Mouse (Mus musculus): ENCODE measurements around the gene Il16. TPM values are rescaled to one million over a fixed set of nuclear protein-coding genes. Genes with fewer than 3 reads are reported as not detected.

Il16 gene
- polyA plus RNA-seq, 1 experiment = 0.47 TPM

- Histone ChIP-seq H3K4me3 (ENCODE audit: insufficient read depth, low read length) (no peak overlapping the region), H3K4me1 (ENCODE audit: control insufficient read depth, insufficient read depth, low read length) (no peaks in the 10 kb centered on the region), H3K27ac (ENCODE audit: insufficient read depth, low read length) (no peak overlapping the region)
- TF ChIP-seq CTCF (IDR thresholded peaks at IDR 0.05; ENCODE audit: borderline replicate concordance, insufficient read depth, low read length) (no peak), POLR2A (IDR thresholded peaks at IDR 0.05; ENCODE audit: low read depth, low read length) (no peak)
Observed at GRCm38 (mm10) chr7:83699066-83699745, 46.3 kb downstream of the Il16 start.

- Histone ChIP-seq H3K27ac (ENCODE audit: insufficient read depth, low read length) (no peak overlapping the region), H3K4me3 (ENCODE audit: insufficient read depth, low read length) (no peak overlapping the region), H3K4me1 (ENCODE audit: control insufficient read depth, insufficient read depth, low read length) (no peaks in the 10 kb centered on the region)
- no peak for TF ChIP-seq POLR2A (IDR thresholded peaks at IDR 0.05; ENCODE audit: low read depth, low read length)
- TF ChIP-seq CTCF (IDR thresholded peaks at IDR 0.05; ENCODE audit: borderline replicate concordance, insufficient read depth, low read length) = no peak
Observed at GRCm38 (mm10) chr7:83695449-83696212, 49.9 kb downstream of the Il16 start.

GRCm38 (mm10) chr7:83682640-83683274, 62.8 kb downstream of the Il16 start:
- Histone ChIP-seq H3K4me3 (ENCODE audit: insufficient read depth, low read length) (no peak overlapping the region), H3K27ac (ENCODE audit: insufficient read depth, low read length) (no peak overlapping the region), H3K4me1 (ENCODE audit: control insufficient read depth, insufficient read depth, low read length) (no peaks in the 10 kb centered on the region)
- no peak for TF ChIP-seq POLR2A (IDR thresholded peaks at IDR 0.05; ENCODE audit: low read depth, low read length)
- no peak for TF ChIP-seq CTCF (IDR thresholded peaks at IDR 0.05; ENCODE audit: borderline replicate concordance, insufficient read depth, low read length)

GRCm38 (mm10) chr7:83678506-83678905, 67.0 kb downstream of the Il16 start:
- no peaks in the 10 kb centered on the region for H3K4me1 ChIP-seq (ENCODE audit: control insufficient read depth, insufficient read depth, low read length)
- H3K27ac ChIP-seq (ENCODE audit: insufficient read depth, low read length) = no peak overlapping the region
- TF ChIP-seq CTCF (IDR thresholded peaks at IDR 0.05; ENCODE audit: borderline replicate concordance, insufficient read depth, low read length) (no peak), POLR2A (IDR thresholded peaks at IDR 0.05; ENCODE audit: low read depth, low read length) (no peak)
- no peak overlapping the region for H3K4me3 ChIP-seq (ENCODE audit: insufficient read depth, low read length)

GRCm38 (mm10) chr7:83677296-83677695, 68.2 kb downstream of the Il16 start:
- Histone ChIP-seq H3K4me1 (ENCODE audit: control insufficient read depth, insufficient read depth, low read length) (no peaks in the 10 kb centered on the region), H3K27ac (ENCODE audit: insufficient read depth, low read length) (no peak overlapping the region), H3K4me3 (ENCODE audit: insufficient read depth, low read length) (no peak overlapping the region)
- TF ChIP-seq POLR2A (IDR thresholded peaks at IDR 0.05; ENCODE audit: low read depth, low read length) = no peak
- TF ChIP-seq CTCF (IDR thresholded peaks at IDR 0.05; ENCODE audit: borderline replicate concordance, insufficient read depth, low read length) = no peak

GRCm38 (mm10) chr7:83675545-83676254, 69.8 kb downstream of the Il16 start:
- Histone ChIP-seq H3K27ac (ENCODE audit: insufficient read depth, low read length) (no peak overlapping the region), H3K4me3 (ENCODE audit: insufficient read depth, low read length) (no peak overlapping the region), H3K4me1 (ENCODE audit: control insufficient read depth, insufficient read depth, low read length) (no peaks in the 10 kb centered on the region)
- TF ChIP-seq POLR2A (IDR thresholded peaks at IDR 0.05; ENCODE audit: low read depth, low read length) = no peak
- 0 out of 2 replicates have a peak, but pooled peaks have one; percentile 40 for TF ChIP-seq CTCF (IDR thresholded peaks at IDR 0.05; ENCODE audit: borderline replicate concordance, insufficient read depth, low read length)

GRCm38 (mm10) chr7:83671573-83671972, 74.0 kb downstream of the Il16 start:
- Histone ChIP-seq H3K4me1 (ENCODE audit: control insufficient read depth, insufficient read depth, low read length) (no peaks in the 10 kb centered on the region), H3K4me3 (ENCODE audit: insufficient read depth, low read length) (no peak overlapping the region)
- no peak for TF ChIP-seq CTCF (IDR thresholded peaks at IDR 0.05; ENCODE audit: borderline replicate concordance, insufficient read depth, low read length)
- no peak for TF ChIP-seq POLR2A (IDR thresholded peaks at IDR 0.05; ENCODE audit: low read depth, low read length)

GRCm38 (mm10) chr7:83668724-83669123, 76.8 kb downstream of the Il16 start:
- H3K4me1 ChIP-seq (ENCODE audit: control insufficient read depth, insufficient read depth, low read length) = no peaks in the 10 kb centered on the region
- H3K4me3 ChIP-seq (ENCODE audit: insufficient read depth, low read length) = no peak overlapping the region
- H3K27ac ChIP-seq (ENCODE audit: insufficient read depth, low read length) = no peak overlapping the region
- TF ChIP-seq CTCF (IDR thresholded peaks at IDR 0.05; ENCODE audit: borderline replicate concordance, insufficient read depth, low read length) = peak; percentile 69; the same call in 1 of the 2 replicates
- TF ChIP-seq POLR2A (IDR thresholded peaks at IDR 0.05; ENCODE audit: low read depth, low read length) = no peak

More at GRCm38 (mm10) chr7:83671573-83671972, 74.0 kb downstream of the Il16 start:
- H3K27ac ChIP-seq (ENCODE audit: insufficient read depth, low read length) = no peak overlapping the region

- Histone ChIP-seq H3K27ac (ENCODE audit: insufficient read depth, low read length) (no peak overlapping the region), H3K4me3 (ENCODE audit: insufficient read depth, low read length) (no peak overlapping the region), H3K4me1 (ENCODE audit: control insufficient read depth, insufficient read depth, low read length) (no peaks in the 10 kb centered on the region)
- no peak for TF ChIP-seq POLR2A (IDR thresholded peaks at IDR 0.05; ENCODE audit: low read depth, low read length)
- no peak for TF ChIP-seq CTCF (IDR thresholded peaks at IDR 0.05; ENCODE audit: borderline replicate concordance, insufficient read depth, low read length)
Observed at GRCm38 (mm10) chr7:83667936-83668645, 77.4 kb downstream of the Il16 start.

All from embryonic fibroblast, embryonic 13.5 days (primary cell).